Mouse (Mus musculus) liver, adult 2 months (tissue): ENCODE results near the gene Dysf. TPM values are rescaled to one million over a fixed set of nuclear protein-coding genes. Genes with fewer than 3 reads are reported as not detected.

Experiments used
- DNase-seq: peaks from one replicate; pipeline ENCODE4 v3.0.0-alpha.2; 2011; ENCODE audit warnings: low read depth, low spot score; ENCODE audit errors: extremely low read depth
- H3K27ac ChIP-seq: fragments of 200-500 bp; replicated peaks from 2 replicates; pipeline ENCODE4 v1.5.1; 2012; ENCODE audit warnings: low read depth, mild to moderate bottlenecking, control low read depth, inconsistent platforms, low read length; ENCODE audit not compliant: insufficient read depth
- H3K27me3 ChIP-seq: fragments of 200-500 bp; 2 replicates; pipeline ENCODE4 v1.6.1; 2012; ENCODE audit warnings: mild to moderate bottlenecking, moderate library complexity, low read length, inconsistent platforms; ENCODE audit not compliant: control insufficient read depth, insufficient read depth
- H3K36me3 ChIP-seq: fragments of 200-500 bp; 2 replicates; pipeline ENCODE4 v1.6.1; 2012; ENCODE audit warnings: low read length, inconsistent platforms; ENCODE audit not compliant: control insufficient read depth, insufficient read depth
- H3K4me1 ChIP-seq: fragments of 200-500 bp; 2 replicates; pipeline ENCODE4 v1.6.1; 2011; ENCODE audit warnings: low read length; ENCODE audit not compliant: control insufficient read depth, insufficient read depth
- H3K4me3 ChIP-seq: fragments of 200-500 bp; 2 replicates; pipeline ENCODE4 v1.5.1; 2011; ENCODE audit warnings: low read depth, mild to moderate bottlenecking, control low read depth, low read length, moderate library complexity; ENCODE audit not compliant: insufficient read depth
- H3K79me2 ChIP-seq: fragments of 200-500 bp; 2 replicates; pipeline ENCODE4 v1.6.1; 2012; ENCODE audit warnings: inconsistent platforms, mild to moderate bottlenecking, low read length, moderate library complexity; ENCODE audit not compliant: control insufficient read depth, insufficient read depth
- H3K9ac ChIP-seq: fragments of 200-500 bp; 2 replicates; pipeline ENCODE4 v1.6.1; 2012; ENCODE audit warnings: low read depth, mild to moderate bottlenecking, control low read depth, inconsistent platforms, low read length
- CTCF ChIP-seq: fragments of 200-500 bp; IDR thresholded peaks from 2 replicates; pipeline ENCODE4 v1.5.1; 2011; ENCODE audit warnings: low read depth, low read length, control low read depth
- POLR2A ChIP-seq: fragments of 200-500 bp; IDR thresholded peaks from 2 replicates; pipeline ENCODE4 v1.6.1; 2011; ENCODE audit warnings: low read length, control low read depth; ENCODE audit not compliant: insufficient read depth; ENCODE audit errors: extremely low read depth
- WGBS: fragments of 180-500 bp; shearing (Covaris S2); methylation state at CpG from one replicate; pipeline ENCODE4 v1.1.7; 2018; 5-methylcytosine and 5-hydroxymethylcytosine counted together
- polyA plus RNA-seq: library from polyadenylated mRNA; depleted of rRNA; stranded (reverse); fragments of >200 nt; gene quantifications from 2 replicates; pipeline ENCODE4 v1.2.3, GENCODE M21; 2012
- total RNA-seq: library from RNA; depleted of rRNA; stranded (reverse); fragments of >200 nt; gene quantifications from 2 replicates; pipeline ENCODE4 v1.2.3, GENCODE M21; 2014

Dysf gene
- total and polyA plus RNA-seq, 2 experiments: 2.4 to 3.3 TPM

DNA sequence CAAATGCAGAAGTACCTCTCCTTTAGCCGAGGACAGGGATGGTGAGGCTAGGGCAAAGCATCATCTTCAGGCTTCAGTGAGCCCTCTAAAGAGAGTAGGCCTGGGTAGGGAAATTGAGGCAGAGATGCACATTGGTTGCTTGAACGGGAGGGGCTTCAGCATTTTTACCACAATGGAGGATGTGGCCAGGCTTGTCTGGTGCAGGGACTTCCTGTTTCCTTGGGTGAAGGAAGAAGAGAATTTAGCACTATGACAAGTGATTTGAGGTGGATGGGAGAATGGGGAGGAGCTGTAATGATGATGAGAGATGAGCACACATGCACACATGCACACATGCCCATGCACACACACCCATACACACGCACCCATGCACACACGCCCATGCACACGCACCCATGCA lies 188.1 kb downstream of the Dysf start:
- Histone ChIP-seq H3K4me1 (no peaks in the 10 kb centered on the region), H3K4me3 (no peak overlapping the region), H3K9ac (no peak overlapping the region), H3K79me2 (no peaks in the 10 kb centered on the region), H3K27ac (no peak overlapping the region), H3K27me3 (no peaks in the 10 kb centered on the region), H3K36me3 (no peaks in the 10 kb centered on the region)
- TF ChIP-seq CTCF (no peak), POLR2A (no peak)
- WGBS: 87% methylated on average over 5 of the region's 5 CpGs
- DNase-seq: no peak

GRCm38 (mm10) chr6:84197811-84198213 lies 189.4 kb downstream of the Dysf start:
- Histone ChIP-seq H3K79me2 (no peaks in the 10 kb centered on the region), H3K4me3 (no peak overlapping the region), H3K27me3 (no peaks in the 10 kb centered on the region), H3K36me3 (no peaks in the 10 kb centered on the region), H3K4me1 (no peaks in the 10 kb centered on the region), H3K27ac (no peak overlapping the region), H3K9ac (no peak overlapping the region)
- no peak for TF ChIP-seq POLR2A
- 72% methylated on average over 5 of the region's 5 CpGs for WGBS
- no peak for DNase-seq

- H3K9ac ChIP-seq: no peak overlapping the region
- H3K27ac ChIP-seq: no peak overlapping the region
- H3K4me1 ChIP-seq: no peaks in the 10 kb centered on the region
- WGBS: 92% methylated on average over 8 of the region's 8 CpGs
- H3K27me3 ChIP-seq: no peaks in the 10 kb centered on the region
- no peak overlapping the region for H3K4me3 ChIP-seq
- H3K79me2 ChIP-seq: no peaks in the 10 kb centered on the region
- no peaks in the 10 kb centered on the region for H3K36me3 ChIP-seq
- no peak for DNase-seq
- TF ChIP-seq CTCF (no peak), POLR2A (no peak)
Measured at GRCm38 (mm10) chr6:84201721-84202490, 193.5 kb downstream of the Dysf start.

DNA sequence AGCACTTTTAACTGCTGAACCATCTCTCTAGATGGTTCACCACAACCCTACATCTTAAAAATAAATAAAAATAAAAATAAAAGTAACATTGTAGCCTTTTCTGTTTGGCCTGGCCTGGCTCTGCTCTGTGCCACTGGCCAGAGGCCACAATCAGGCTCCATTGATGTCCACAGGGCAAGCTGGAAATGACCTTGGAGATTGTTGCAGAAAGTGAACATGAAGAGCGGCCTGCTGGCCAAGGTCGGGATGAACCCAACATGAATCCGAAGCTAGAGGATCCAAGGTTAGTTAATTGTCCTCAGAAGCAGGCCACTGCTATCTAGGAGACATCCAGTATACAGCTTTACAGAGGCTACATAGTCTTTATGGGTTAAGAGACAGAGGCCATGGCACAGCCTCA lies 197.2 kb downstream of the Dysf start:
- Histone ChIP-seq H3K4me3 (no peak overlapping the region), H3K36me3 (no peaks in the 10 kb centered on the region), H3K9ac (no peak overlapping the region), H3K4me1 (no peaks in the 10 kb centered on the region), H3K79me2 (no peaks in the 10 kb centered on the region), H3K27ac (no peak overlapping the region), H3K27me3 (no peaks in the 10 kb centered on the region)
- no peak for TF ChIP-seq POLR2A
- no peak for TF ChIP-seq CTCF
- peak; percentile 10 for DNase-seq
- 74% methylated on average over 3 of the region's 3 CpGs for WGBS

DNA sequence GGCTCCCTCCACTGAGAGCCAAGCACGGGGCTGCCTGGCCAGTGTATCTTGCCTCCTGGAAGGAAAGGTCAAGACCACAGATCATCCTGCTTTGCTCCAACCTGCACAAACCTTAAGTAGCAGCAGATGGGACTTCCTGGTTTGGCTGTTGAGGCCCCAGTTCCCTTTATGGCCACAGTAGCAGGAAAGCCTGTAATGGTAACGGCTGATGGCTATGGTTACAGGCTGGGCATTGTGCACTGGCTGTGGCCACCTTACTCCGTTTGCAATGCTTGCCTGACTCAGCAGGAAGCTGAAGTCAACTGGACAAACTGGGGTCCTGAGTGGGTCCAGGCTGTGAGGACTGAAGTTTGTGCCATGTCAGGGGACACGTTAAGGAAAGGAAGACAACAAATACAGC lies 200.2 kb downstream of the Dysf start:
- Histone ChIP-seq H3K4me1 (peaks cover 2% of the 10 kb centered on the region), H3K4me3 (no peak overlapping the region), H3K27ac (no peak overlapping the region), H3K79me2 (no peaks in the 10 kb centered on the region), H3K36me3 (no peaks in the 10 kb centered on the region), H3K9ac (no peak overlapping the region), H3K27me3 (no peaks in the 10 kb centered on the region)
- TF ChIP-seq POLR2A (no peak), CTCF (no peak)
- no peak for DNase-seq
- WGBS: 89% methylated on average over 4 of the region's 4 CpGs

DNA sequence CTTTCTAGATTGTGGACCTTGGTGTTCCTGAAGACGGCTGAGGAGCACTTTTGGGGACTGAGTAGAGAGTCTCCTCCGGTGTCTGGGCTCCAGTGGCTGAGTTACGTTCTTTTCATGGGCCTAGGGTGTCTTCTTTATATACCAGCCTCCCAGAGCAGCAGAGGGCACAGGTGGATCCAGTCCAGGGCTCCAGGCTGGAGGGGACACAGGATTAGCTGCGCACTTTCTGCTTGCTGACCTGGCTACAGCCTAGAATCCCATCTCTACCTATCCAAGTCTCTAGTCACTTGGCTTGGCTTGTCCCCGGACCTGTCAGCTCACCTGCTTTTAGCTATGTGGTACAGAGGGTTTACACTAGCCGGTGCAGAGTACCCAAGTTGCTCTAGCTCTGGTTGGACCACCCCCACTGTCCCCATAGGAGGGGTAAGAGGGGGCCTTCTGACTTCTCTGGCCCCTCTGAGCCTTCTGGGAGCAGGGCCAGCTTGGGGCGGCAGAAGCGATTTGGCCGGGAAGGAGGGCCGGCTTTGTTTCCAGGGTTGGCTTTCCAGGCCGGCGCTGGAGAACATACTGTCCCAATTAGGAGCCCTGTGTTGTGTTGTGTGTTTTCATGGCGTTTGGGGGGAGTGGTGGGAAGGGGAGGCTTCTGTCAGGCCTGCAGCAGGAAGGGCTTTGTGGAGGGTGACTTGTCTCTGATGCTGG lies 201.5 kb downstream of the Dysf start:
- H3K27me3 ChIP-seq: no peaks in the 10 kb centered on the region
- no peak for DNase-seq
- no peak for TF ChIP-seq POLR2A
- TF ChIP-seq CTCF: no peak
- H3K36me3 ChIP-seq: no peaks in the 10 kb centered on the region
- no peak overlapping the region for H3K27ac ChIP-seq
- 89% methylated on average over 13 of the region's 13 CpGs for WGBS
- H3K79me2 ChIP-seq: no peaks in the 10 kb centered on the region
- H3K9ac ChIP-seq: no peak overlapping the region
- no peak overlapping the region for H3K4me3 ChIP-seq
- H3K4me1 ChIP-seq: peaks cover 2% of the 10 kb centered on the region
